Mouse (Mus musculus): ENCODE data around the gene Ubald2. TPM values are rescaled to one million over a fixed set of nuclear protein-coding genes. Genes with fewer than 3 reads are reported as not detected.
A peak's percentile ranks its signal among the peaks of the same experiment; 100 is the strongest.

The Ubald2 gene
- polyA plus RNA-seq (2016; fragmentation: Nextera tagmentation; extraction: Ambion mirVana): 33.7 and 34.2 TPM in 2 replicates

- Histone ChIP-seq H3K27ac (ENCODE audit: poor library complexity, severe bottlenecking) (peak within 1 kb of the TSS; percentile 92), H3K9me3 (replicated peaks) (no peaks in the 10 kb centered on the region), H3K4me3 (peak within 1 kb of the TSS; percentile 90), H3K27me3 (replicated peaks) (no peaks in the 10 kb centered on the region), H3K9ac (peak within 1 kb of the TSS; percentile 93), H3K4me2 (peak within 1 kb of the TSS; percentile 90), H3K4me1 (replicated peaks) (peaks cover 57% of the 10 kb centered on the region), H3K36me3 (peaks cover 24% of the 10 kb centered on the region)
- ATAC-seq (ENCODE audit: insufficient number of reproducible peaks, low FRiP score): peak; percentile 97
- WGBS: 2% methylated on average over 60 of the region's 66 CpGs
These were observed at the start of gene Ubald2 for GRCm38 (mm10) chr11:116433356-116434286. Gene Ubald2, plus strand, starts transcription at chr11:116434094.

DNA sequence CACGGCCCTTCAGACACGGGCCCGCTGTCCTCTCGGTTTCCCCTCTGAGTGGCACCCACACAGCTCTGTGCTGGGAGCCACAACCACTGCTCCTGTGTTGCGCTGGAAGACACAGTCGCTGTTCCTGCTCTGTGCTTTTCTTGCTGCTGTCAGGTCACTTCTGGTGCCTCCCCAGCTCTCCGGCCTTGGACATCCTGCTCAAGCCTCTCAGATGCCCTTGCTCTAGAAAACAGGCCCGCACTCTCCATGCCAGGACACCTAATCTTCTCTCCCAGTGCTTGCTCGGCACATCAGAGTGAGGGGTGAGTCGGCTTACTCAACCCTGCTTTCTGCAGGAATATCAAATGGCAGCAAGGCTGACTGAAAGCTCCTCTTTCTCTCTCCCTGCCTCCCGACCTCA lies 49.7 kb upstream of the Ubald2 start:
- WGBS: 76% methylated on average over 11 of the region's 11 CpGs
- Histone ChIP-seq H3K27me3 (replicated peaks) (no peaks in the 10 kb centered on the region), H3K27ac (ENCODE audit: poor library complexity, severe bottlenecking) (no peak overlapping the region), H3K4me1 (replicated peaks) (peaks cover 31% of the 10 kb centered on the region), H3K36me3 (no peaks in the 10 kb centered on the region), H3K9ac (no peak overlapping the region), H3K4me3 (no peak overlapping the region), H3K9me3 (replicated peaks) (no peaks in the 10 kb centered on the region), H3K4me2 (no peak overlapping the region)
- ATAC-seq (ENCODE audit: insufficient number of reproducible peaks, low FRiP score): no peak

GRCm38 (mm10) chr11:116385999-116386398 lies 47.9 kb upstream of the Ubald2 start:
- Histone ChIP-seq H3K27ac (ENCODE audit: poor library complexity, severe bottlenecking) (no peak overlapping the region), H3K4me2 (no peak overlapping the region), H3K4me3 (no peak overlapping the region), H3K9ac (no peak overlapping the region), H3K27me3 (replicated peaks) (no peaks in the 10 kb centered on the region), H3K9me3 (replicated peaks) (no peaks in the 10 kb centered on the region), H3K36me3 (no peaks in the 10 kb centered on the region), H3K4me1 (replicated peaks) (peaks cover 31% of the 10 kb centered on the region)
- 38% methylated on average over 5 of the region's 5 CpGs for WGBS
- no peak for ATAC-seq (ENCODE audit: insufficient number of reproducible peaks, low FRiP score)

- ATAC-seq (ENCODE audit: insufficient number of reproducible peaks, low FRiP score): peak; percentile 61; the same call in 1 of the 2 replicates
- H3K9me3 ChIP-seq (replicated peaks): no peaks in the 10 kb centered on the region
- 6% methylated on average over 14 of the region's 16 CpGs for WGBS
- H3K27ac ChIP-seq (ENCODE audit: poor library complexity, severe bottlenecking): peak overlapping the region; percentile 81
- H3K4me1 ChIP-seq (replicated peaks): peaks cover 31% of the 10 kb centered on the region
- H3K4me2 ChIP-seq: peak overlapping the region; percentile 70
- H3K9ac ChIP-seq: peak overlapping the region; percentile 61
- no peaks in the 10 kb centered on the region for H3K36me3 ChIP-seq
- H3K4me3 ChIP-seq: peak overlapping the region; percentile 41
- no peaks in the 10 kb centered on the region for H3K27me3 ChIP-seq (replicated peaks)
These were observed 46.5 kb upstream of the Ubald2 start for GRCm38 (mm10) chr11:116387086-116388071.

DNA sequence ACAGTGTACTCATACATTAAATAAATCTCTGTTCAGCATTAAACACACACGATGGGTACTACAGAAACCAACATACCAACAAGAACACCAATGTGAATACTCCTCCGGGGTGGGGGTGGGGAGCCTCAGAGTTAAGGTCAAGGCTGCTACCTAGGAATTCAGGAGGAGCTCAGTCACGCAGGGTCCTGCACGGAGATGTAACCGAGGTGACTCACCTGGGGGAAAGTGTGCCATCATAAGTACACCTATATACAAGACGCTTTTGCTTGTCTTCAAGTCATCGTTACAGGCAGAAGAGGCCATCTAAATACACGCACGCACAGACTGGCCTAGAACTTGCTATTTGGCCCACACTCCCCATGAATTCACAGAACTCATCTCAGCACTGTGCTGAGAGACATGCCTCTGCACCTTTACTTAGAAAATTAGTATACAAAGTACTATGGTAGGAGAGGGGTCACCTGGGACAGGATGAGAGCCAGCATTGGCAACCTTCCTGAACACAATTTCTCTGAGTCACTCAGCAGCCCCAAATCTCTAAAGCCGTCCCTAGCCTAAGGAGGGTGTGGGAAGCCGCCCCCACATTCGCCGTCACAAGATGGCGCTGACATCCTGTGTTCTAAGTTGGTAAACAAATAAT lies 44.9 kb upstream of the Ubald2 start:
- peak; percentile 76 for ATAC-seq (ENCODE audit: insufficient number of reproducible peaks, low FRiP score)
- Histone ChIP-seq H3K4me3 (no peak overlapping the region; the same call in 1 of the 2 replicates), H3K27ac (ENCODE audit: poor library complexity, severe bottlenecking) (peak overlapping the region; percentile 54; the same call in 1 of the 2 replicates), H3K4me2 (peak overlapping the region; percentile 46), H3K9me3 (replicated peaks) (no peaks in the 10 kb centered on the region), H3K36me3 (no peaks in the 10 kb centered on the region), H3K4me1 (replicated peaks) (peaks cover 31% of the 10 kb centered on the region), H3K27me3 (replicated peaks) (no peaks in the 10 kb centered on the region), H3K9ac (peak overlapping the region; percentile 46; the same call in 1 of the 2 replicates)
- WGBS: 66% methylated on average over 14 of the region's 14 CpGs

DNA sequence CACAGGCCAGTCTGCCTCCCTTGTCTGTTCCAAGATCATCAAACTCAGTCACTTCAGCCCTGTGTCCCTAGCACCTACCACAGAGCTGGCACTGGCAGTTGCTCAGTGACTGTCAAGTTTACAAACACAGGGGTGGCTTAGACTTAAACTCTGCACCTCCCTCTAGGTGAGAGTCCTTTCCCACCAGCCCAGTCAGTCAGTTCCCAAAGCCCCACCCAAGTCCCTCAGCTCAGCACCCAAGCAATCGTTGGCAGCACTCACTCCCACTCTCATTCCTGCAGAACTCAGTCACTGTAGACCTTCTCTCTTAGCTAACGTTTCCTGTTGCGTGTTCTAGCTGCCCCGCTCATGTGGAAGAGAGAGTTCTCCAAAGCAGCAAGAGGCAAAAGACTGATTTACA lies 39.1 kb upstream of the Ubald2 start:
- Histone ChIP-seq H3K27ac (ENCODE audit: poor library complexity, severe bottlenecking) (no peak overlapping the region), H3K4me3 (no peak overlapping the region), H3K4me2 (no peak overlapping the region), H3K36me3 (peaks cover 3% of the 10 kb centered on the region), H3K4me1 (replicated peaks) (peaks cover 7% of the 10 kb centered on the region; the same call in 1 of the 2 replicates), H3K9ac (no peak overlapping the region), H3K27me3 (replicated peaks) (no peaks in the 10 kb centered on the region), H3K9me3 (replicated peaks) (no peaks in the 10 kb centered on the region)
- ATAC-seq (ENCODE audit: insufficient number of reproducible peaks, low FRiP score): no peak
- 80% methylated on average over 4 of the region's 4 CpGs for WGBS

GRCm38 (mm10) chr11:116396276-116396933 lies 37.5 kb upstream of the Ubald2 start:
- Histone ChIP-seq H3K9me3 (replicated peaks) (no peaks in the 10 kb centered on the region), H3K4me3 (no peak overlapping the region), H3K4me1 (replicated peaks) (peaks cover 13% of the 10 kb centered on the region; the same call in 1 of the 2 replicates), H3K9ac (no peak overlapping the region), H3K27me3 (replicated peaks) (no peaks in the 10 kb centered on the region), H3K36me3 (peaks cover 3% of the 10 kb centered on the region), H3K4me2 (no peak overlapping the region), H3K27ac (ENCODE audit: poor library complexity, severe bottlenecking) (no peak overlapping the region)
- ATAC-seq (ENCODE audit: insufficient number of reproducible peaks, low FRiP score): no peak
- WGBS: 85% methylated on average over 11 of the region's 11 CpGs

DNA sequence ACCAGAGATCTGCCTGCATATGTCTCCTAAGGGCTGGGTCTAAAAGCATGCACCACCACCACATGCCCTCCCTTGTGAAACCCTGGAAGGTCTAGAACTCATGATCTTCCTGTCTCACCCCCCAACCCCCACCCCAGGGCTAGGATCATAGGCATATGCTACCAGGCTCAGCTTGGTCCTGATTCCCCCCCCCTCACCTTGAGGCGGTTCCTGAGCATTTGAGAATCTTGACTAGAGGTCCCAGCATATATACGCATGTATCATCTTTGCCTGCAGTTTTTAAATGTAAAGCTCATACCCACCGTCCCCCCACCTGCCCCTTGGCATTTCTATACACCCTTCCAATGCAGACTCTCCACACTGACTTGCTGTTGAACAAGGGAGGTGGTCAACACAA lies 37.0 kb upstream of the Ubald2 start:
- H3K4me1 ChIP-seq (replicated peaks): peaks cover 13% of the 10 kb centered on the region; the same call in 1 of the 2 replicates
- WGBS: 92% methylated on average over 3 of the region's 3 CpGs
- no peak for ATAC-seq (ENCODE audit: insufficient number of reproducible peaks, low FRiP score)
- H3K4me2 ChIP-seq: no peak overlapping the region
- no peaks in the 10 kb centered on the region for H3K9me3 ChIP-seq (replicated peaks)
- H3K27ac ChIP-seq (ENCODE audit: poor library complexity, severe bottlenecking): no peak overlapping the region
- H3K9ac ChIP-seq: no peak overlapping the region
- peaks cover 3% of the 10 kb centered on the region for H3K36me3 ChIP-seq
- no peak overlapping the region for H3K4me3 ChIP-seq
- no peaks in the 10 kb centered on the region for H3K27me3 ChIP-seq (replicated peaks)

- no peak overlapping the region for H3K4me2 ChIP-seq
- 53% methylated on average over 8 of the region's 8 CpGs for WGBS
- no peak overlapping the region for H3K4me3 ChIP-seq
- peaks cover 3% of the 10 kb centered on the region for H3K36me3 ChIP-seq
- no peaks in the 10 kb centered on the region for H3K9me3 ChIP-seq (replicated peaks)
- no peak for ATAC-seq (ENCODE audit: insufficient number of reproducible peaks, low FRiP score)
- H3K4me1 ChIP-seq (replicated peaks): peaks cover 13% of the 10 kb centered on the region; the same call in 1 of the 2 replicates
- H3K27ac ChIP-seq (ENCODE audit: poor library complexity, severe bottlenecking): no peak overlapping the region
- H3K27me3 ChIP-seq (replicated peaks): no peaks in the 10 kb centered on the region
- no peak overlapping the region for H3K9ac ChIP-seq
These were observed 36.2 kb upstream of the Ubald2 start for GRCm38 (mm10) chr11:116397517-116398347.
